Mouse (Mus musculus) embryonic facial prominence, embryonic 15.5 days (tissue): ENCODE data around the gene 6430548M08Rik. TPM values are rescaled to one million over a fixed set of nuclear protein-coding genes. Genes with fewer than 3 reads are reported as not detected.
A peak's percentile ranks its signal among the peaks of the same experiment; 100 is the strongest.

Experiments
- ATAC-seq: fragments of 200-750 bp; cut with Nextera tagmentation; 2 replicates; pipeline ENCODE4 v1.8.0; 2017; ENCODE audit warnings: low read depth, moderate TSS enrichment; ENCODE audit not compliant: insufficient number of reproducible peaks, low FRiP score, low TSS enrichment
- H3K27ac ChIP-seq: fragments of 300-500 bp; sonication (generic); replicated peaks from 2 replicates; pipeline ENCODE4 v1.5.1; 2015; ENCODE audit warnings: mild to moderate bottlenecking, inconsistent platforms
- H3K27me3 ChIP-seq: fragments of 300-500 bp; sonication (generic); 2 replicates; pipeline ENCODE4 v1.6.1; 2015; ENCODE audit warnings: inconsistent platforms
- H3K36me3 ChIP-seq: fragments of 300-500 bp; sonication (generic); 2 replicates; pipeline ENCODE4 v1.6.1; 2015; ENCODE audit warnings: mild to moderate bottlenecking, inconsistent platforms
- H3K4me1 ChIP-seq: fragments of 300-500 bp; sonication (generic); 2 replicates; pipeline ENCODE4 v1.6.1; 2015; ENCODE audit warnings: inconsistent platforms
- H3K4me2 ChIP-seq: fragments of 300-500 bp; sonication (generic); replicated peaks from 2 replicates; pipeline ENCODE4 v1.6.1; 2015; ENCODE audit warnings: mild to moderate bottlenecking, inconsistent platforms
- H3K4me3 ChIP-seq: fragments of 300-500 bp; sonication (generic); replicated peaks from 2 replicates; pipeline ENCODE4 v1.5.1; 2015; ENCODE audit warnings: mild to moderate bottlenecking, inconsistent platforms
- H3K9ac ChIP-seq: fragments of 300-500 bp; sonication (generic); 2 replicates; pipeline ENCODE4 v1.6.1; 2015; ENCODE audit warnings: inconsistent platforms
- H3K9me3 ChIP-seq: fragments of 300-500 bp; sonication (generic); replicated peaks from 2 replicates; pipeline ENCODE4 v1.6.1; 2016; ENCODE audit warnings: inconsistent platforms
- WGBS: fragments of 180-500 bp; shearing (Covaris S2); methylation state at CpG from one replicate; pipeline ENCODE4 v1.1.7; 2015; 5-methylcytosine and 5-hydroxymethylcytosine counted together
- polyA plus RNA-seq: library from polyadenylated mRNA; unstranded; fragments of >200 nt; fragmentation: Nextera tagmentation; extraction: Ambion mirVana; gene quantifications from 2 replicates; pipeline ENCODE4 v1.2.1, GENCODE M21; 2015

6430548M08Rik gene
- polyA plus RNA-seq, 1 experiment from 2014 or later: 8.5 TPM

GRCm38 (mm10) chr8:120184366-120184765, 70.4 kb downstream of the 6430548M08Rik start:
- ATAC-seq: peak; percentile 60
- Histone ChIP-seq H3K4me2 (no peak overlapping the region), H3K36me3 (no peaks in the 10 kb centered on the region), H3K4me3 (no peak overlapping the region), H3K27ac (peak overlapping the region; percentile 58; the same call in 1 of the 2 replicates), H3K27me3 (no peaks in the 10 kb centered on the region), H3K9ac (no peak overlapping the region), H3K9me3 (no peaks in the 10 kb centered on the region), H3K4me1 (peaks cover 50% of the 10 kb centered on the region)
- 18% methylated on average over 9 of the region's 9 CpGs for WGBS

- 18% methylated on average over 17 of the region's 17 CpGs for WGBS
- ATAC-seq: peak; percentile 52; the same call in 1 of the 2 replicates
- no peaks in the 10 kb centered on the region for H3K27me3 ChIP-seq
- no peak overlapping the region for H3K9ac ChIP-seq
- peak overlapping the region; percentile 76 for H3K27ac ChIP-seq
- H3K36me3 ChIP-seq: no peaks in the 10 kb centered on the region
- 0 out of 2 replicates have a peak overlapping the region, but pooled peaks have one; percentile 2 for H3K4me3 ChIP-seq
- peaks cover 51% of the 10 kb centered on the region for H3K4me1 ChIP-seq
- peak overlapping the region; percentile 30; the same call in 1 of the 2 replicates for H3K4me2 ChIP-seq
- H3K9me3 ChIP-seq: no peaks in the 10 kb centered on the region
These were observed 71.2 kb downstream of the 6430548M08Rik start for GRCm38 (mm10) chr8:120184850-120185792.

GRCm38 (mm10) chr8:120186454-120186853, 72.5 kb downstream of the 6430548M08Rik start:
- no peak overlapping the region for H3K9ac ChIP-seq
- 70% methylated on average over 8 of the region's 8 CpGs for WGBS
- ATAC-seq: no peak
- no peak overlapping the region for H3K27ac ChIP-seq
- no peaks in the 10 kb centered on the region for H3K36me3 ChIP-seq
- no peak overlapping the region for H3K4me3 ChIP-seq
- H3K9me3 ChIP-seq: no peaks in the 10 kb centered on the region
- peaks cover 57% of the 10 kb centered on the region for H3K4me1 ChIP-seq
- no peak overlapping the region for H3K4me2 ChIP-seq
- H3K27me3 ChIP-seq: no peaks in the 10 kb centered on the region

- Histone ChIP-seq H3K4me2 (no peak overlapping the region), H3K27me3 (no peaks in the 10 kb centered on the region), H3K9ac (no peak overlapping the region), H3K4me1 (peaks cover 62% of the 10 kb centered on the region), H3K27ac (no peak overlapping the region), H3K4me3 (no peak overlapping the region), H3K9me3 (no peaks in the 10 kb centered on the region), H3K36me3 (no peaks in the 10 kb centered on the region)
- WGBS: 71% methylated on average over 6 of the region's 6 CpGs
- ATAC-seq: no peak
These were observed 74.6 kb downstream of the 6430548M08Rik start for GRCm38 (mm10) chr8:120188510-120188909.

GRCm38 (mm10) chr8:120189440-120189839, 75.5 kb downstream of the 6430548M08Rik start:
- Histone ChIP-seq H3K4me3 (no peak overlapping the region), H3K4me2 (no peak overlapping the region), H3K4me1 (peaks cover 54% of the 10 kb centered on the region), H3K36me3 (no peaks in the 10 kb centered on the region), H3K9me3 (no peaks in the 10 kb centered on the region), H3K27ac (0 out of 2 replicates have a peak overlapping the region, but pooled peaks have one; percentile 3), H3K9ac (no peak overlapping the region), H3K27me3 (no peaks in the 10 kb centered on the region)
- ATAC-seq: no peak
- 80% methylated on average over 6 of the region's 6 CpGs for WGBS

GRCm38 (mm10) chr8:120190107-120190809, 76.3 kb downstream of the 6430548M08Rik start:
- WGBS: 79% methylated on average over 17 of the region's 17 CpGs
- no peaks in the 10 kb centered on the region for H3K36me3 ChIP-seq
- peaks cover 46% of the 10 kb centered on the region for H3K4me1 ChIP-seq
- H3K27ac ChIP-seq: peak overlapping the region; percentile 74; the same call in 1 of the 2 replicates
- H3K4me2 ChIP-seq: no peak overlapping the region
- H3K27me3 ChIP-seq: no peaks in the 10 kb centered on the region
- H3K9me3 ChIP-seq: no peaks in the 10 kb centered on the region
- H3K9ac ChIP-seq: no peak overlapping the region
- ATAC-seq: no peak
- H3K4me3 ChIP-seq: no peak overlapping the region

- ATAC-seq: peak; percentile 90
- H3K4me3 ChIP-seq: peak overlapping the region; percentile 13
- H3K4me2 ChIP-seq: peak overlapping the region; percentile 42
- H3K36me3 ChIP-seq: no peaks in the 10 kb centered on the region
- peak overlapping the region; percentile 74 for H3K27ac ChIP-seq
- no peaks in the 10 kb centered on the region for H3K27me3 ChIP-seq
- peaks cover 40% of the 10 kb centered on the region for H3K4me1 ChIP-seq
- no peaks in the 10 kb centered on the region for H3K9me3 ChIP-seq
- no peak overlapping the region for H3K9ac ChIP-seq
- WGBS: 27% methylated on average over 20 of the region's 20 CpGs
These were observed 77.0 kb downstream of the 6430548M08Rik start for GRCm38 (mm10) chr8:120190810-120191413.

- Histone ChIP-seq H3K4me3 (no peak overlapping the region), H3K9me3 (no peaks in the 10 kb centered on the region), H3K4me1 (peaks cover 32% of the 10 kb centered on the region), H3K9ac (no peak overlapping the region), H3K36me3 (no peaks in the 10 kb centered on the region), H3K4me2 (no peak overlapping the region; the same call in 1 of the 2 replicates), H3K27ac (peak overlapping the region; percentile 74), H3K27me3 (no peaks in the 10 kb centered on the region)
- no peak for ATAC-seq
- 48% methylated on average over 5 of the region's 5 CpGs for WGBS
These were observed 77.7 kb downstream of the 6430548M08Rik start for GRCm38 (mm10) chr8:120191633-120192032.

GRCm38 (mm10) chr8:120192118-120192517, 78.2 kb downstream of the 6430548M08Rik start:
- no peak for ATAC-seq
- Histone ChIP-seq H3K4me3 (no peak overlapping the region), H3K36me3 (no peaks in the 10 kb centered on the region), H3K27me3 (no peaks in the 10 kb centered on the region), H3K4me2 (no peak overlapping the region), H3K9ac (no peak overlapping the region), H3K4me1 (peaks cover 28% of the 10 kb centered on the region), H3K27ac (0 out of 2 replicates have a peak overlapping the region, but pooled peaks have one; percentile 74), H3K9me3 (no peaks in the 10 kb centered on the region)
- WGBS: 95% methylated on average over 5 of the region's 5 CpGs

GRCm38 (mm10) chr8:120201351-120201750, 87.4 kb downstream of the 6430548M08Rik start:
- Histone ChIP-seq H3K27ac (no peak overlapping the region), H3K4me2 (no peak overlapping the region), H3K4me1 (peaks cover 9% of the 10 kb centered on the region), H3K4me3 (no peak overlapping the region), H3K36me3 (no peaks in the 10 kb centered on the region), H3K9ac (no peak overlapping the region), H3K9me3 (no peaks in the 10 kb centered on the region), H3K27me3 (no peaks in the 10 kb centered on the region)
- ATAC-seq: no peak
- 78% methylated on average over 6 of the region's 6 CpGs for WGBS

GRCm38 (mm10) chr8:120202546-120202945, 88.6 kb downstream of the 6430548M08Rik start:
- no peaks in the 10 kb centered on the region for H3K36me3 ChIP-seq
- no peaks in the 10 kb centered on the region for H3K27me3 ChIP-seq
- no peak overlapping the region for H3K9ac ChIP-seq
- H3K4me1 ChIP-seq: peaks cover 9% of the 10 kb centered on the region
- no peak overlapping the region for H3K4me2 ChIP-seq
- H3K4me3 ChIP-seq: no peak overlapping the region
- ATAC-seq: no peak
- H3K9me3 ChIP-seq: no peaks in the 10 kb centered on the region
- H3K27ac ChIP-seq: no peak overlapping the region
- 57% methylated on average over 3 of the region's 3 CpGs for WGBS
